Mouse (Mus musculus): ENCODE data around the gene Pax8. TPM values are rescaled to one million over a fixed set of nuclear protein-coding genes. Genes with fewer than 3 reads are reported as not detected.

Gene Pax8
- polyA plus RNA-seq, 1 experiment from 2014 or later, result 6.8 TPM

DNA sequence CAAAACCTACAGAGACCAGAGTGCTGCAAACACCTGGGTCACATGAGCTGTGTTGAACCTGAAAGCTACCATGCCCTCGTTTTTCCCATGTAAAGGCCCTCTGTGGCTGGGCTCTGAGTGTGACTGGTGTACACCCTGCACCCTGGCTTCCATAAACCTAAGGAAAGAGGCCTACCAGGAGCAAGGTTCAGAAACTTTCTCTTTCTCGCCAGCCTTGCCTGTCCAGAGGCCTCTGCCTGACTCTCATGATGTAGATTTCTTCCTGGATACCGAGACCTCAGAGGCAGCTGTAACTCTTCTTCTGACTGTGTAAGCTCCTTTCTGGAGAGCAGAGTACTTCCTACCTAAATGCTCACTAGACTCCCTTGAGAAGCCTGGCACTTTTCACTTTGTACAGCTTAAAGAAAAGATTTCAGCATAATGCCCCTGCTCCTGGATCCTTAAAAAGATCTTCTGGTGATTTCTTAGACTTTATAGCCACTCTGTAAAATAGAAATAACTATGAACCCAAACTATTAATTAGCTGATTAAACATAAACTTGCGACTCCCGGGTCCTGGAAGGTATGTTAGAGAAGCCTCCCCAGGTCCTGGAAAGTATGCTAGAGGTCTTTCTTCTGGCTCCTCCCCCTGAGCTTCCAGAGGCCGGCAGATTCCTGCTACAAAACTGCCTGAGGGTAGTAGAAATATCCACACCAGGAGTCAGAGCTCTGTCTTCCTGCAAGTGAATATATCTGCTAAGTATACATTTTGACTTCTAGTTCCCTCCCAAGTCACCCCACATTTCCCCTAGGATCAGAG lies 20.1 kb downstream of the Pax8 start:
- Histone ChIP-seq H3K9me3 (replicated peaks) (no peaks in the 10 kb centered on the region), H3K27ac (replicated peaks) (peak overlapping the region; percentile 49; the same call in 1 of the 2 replicates), H3K27me3 (ENCODE audit: low read depth, poor library complexity, severe bottlenecking) (no peaks in the 10 kb centered on the region), H3K4me1 (peaks cover 19% of the 10 kb centered on the region), H3K4me3 (no peak overlapping the region), H3K36me3 (no peaks in the 10 kb centered on the region)
- DNase-seq (ENCODE audit: low spot score), result no peak
- 44% methylated on average over 6 of the region's 6 CpGs for WGBS

DNA sequence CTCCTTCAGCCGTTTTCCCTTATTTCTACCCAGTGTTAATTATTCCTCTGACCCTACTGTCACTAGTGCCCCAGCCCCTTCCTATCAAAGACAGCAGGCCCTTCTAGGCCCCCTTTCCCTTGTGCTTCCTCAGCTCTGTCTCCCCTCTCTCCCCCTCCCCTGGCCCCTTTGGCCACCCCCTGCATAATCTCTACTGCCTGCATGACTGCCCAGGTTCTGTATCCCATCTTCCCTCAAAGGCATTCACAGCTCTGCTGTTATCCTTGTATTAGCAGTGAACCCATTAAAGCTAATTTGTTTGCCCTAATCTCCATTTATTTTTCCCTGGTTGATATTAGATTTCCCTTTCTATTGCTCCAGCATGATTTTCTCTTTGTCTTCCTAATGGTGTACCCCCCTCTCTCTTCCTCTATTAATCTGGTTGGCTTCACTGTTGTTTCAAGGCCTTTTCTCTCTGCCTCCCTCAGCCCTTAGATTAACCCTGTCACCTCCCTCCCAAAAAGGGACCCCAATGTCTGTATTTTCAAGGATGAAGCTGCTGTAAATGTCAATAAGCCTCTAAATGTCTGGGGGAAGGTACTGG lies 20.9 kb downstream of the Pax8 start:
- H3K27me3 ChIP-seq (ENCODE audit: low read depth, poor library complexity, severe bottlenecking), result no peaks in the 10 kb centered on the region
- H3K4me1 ChIP-seq, result peaks cover 19% of the 10 kb centered on the region
- DNase-seq (ENCODE audit: low spot score), result no peak
- H3K27ac ChIP-seq (replicated peaks), result peak overlapping the region; percentile 49; the same call in 1 of the 2 replicates
- H3K36me3 ChIP-seq, result no peaks in the 10 kb centered on the region
- no peak overlapping the region for H3K4me3 ChIP-seq
- WGBS, result 4% methylated on average over 1 of the region's 1 CpGs
- H3K9me3 ChIP-seq (replicated peaks), result no peaks in the 10 kb centered on the region

DNA sequence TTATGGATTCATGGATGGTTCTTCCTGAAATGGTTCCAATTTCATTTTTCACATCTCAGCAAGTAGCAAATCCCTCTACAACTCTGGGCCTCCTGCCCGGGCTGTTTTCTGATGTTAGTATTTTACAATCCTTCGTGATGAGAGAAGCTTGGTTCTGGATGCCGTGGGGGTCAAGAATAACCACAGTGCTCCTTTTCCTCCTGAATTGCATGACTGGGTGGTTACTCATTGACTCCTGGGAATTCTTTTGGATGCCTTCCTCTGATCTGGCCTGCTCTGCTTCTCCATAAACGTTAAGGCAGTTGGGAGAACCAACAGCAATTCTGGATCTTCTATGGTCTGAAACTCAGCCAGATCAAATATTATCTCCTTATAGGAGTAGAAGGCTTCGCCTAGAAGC lies 22.2 kb downstream of the Pax8 start:
- H3K9me3 ChIP-seq (replicated peaks), result no peaks in the 10 kb centered on the region
- no peak overlapping the region for H3K4me3 ChIP-seq
- no peak for DNase-seq (ENCODE audit: low spot score)
- no peak overlapping the region for H3K27ac ChIP-seq (replicated peaks)
- H3K4me1 ChIP-seq, result peaks cover 19% of the 10 kb centered on the region
- no peaks in the 10 kb centered on the region for H3K27me3 ChIP-seq (ENCODE audit: low read depth, poor library complexity, severe bottlenecking)
- no peaks in the 10 kb centered on the region for H3K36me3 ChIP-seq
- 91% methylated on average over 5 of the region's 5 CpGs for WGBS

DNA sequence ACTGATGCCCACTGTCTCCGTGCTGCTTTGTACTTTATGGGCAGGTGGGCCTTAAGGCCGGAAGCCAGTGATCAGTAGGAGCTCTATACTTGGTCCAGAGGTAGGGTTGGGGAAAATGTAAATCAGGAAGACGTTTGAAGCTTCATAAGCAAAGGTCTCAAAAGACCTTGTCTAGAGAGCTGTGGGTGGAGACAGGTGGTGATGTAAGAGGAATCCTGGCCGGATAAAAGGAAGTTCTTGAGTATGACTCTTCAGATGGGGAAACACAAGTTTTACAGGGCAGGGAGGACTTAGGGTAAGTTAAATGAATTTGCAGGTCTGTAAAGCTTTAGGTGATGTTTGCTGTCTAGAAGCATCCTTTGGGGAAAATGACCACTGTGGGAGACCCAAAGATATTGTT lies 26.3 kb downstream of the Pax8 start:
- Histone ChIP-seq H3K27ac (replicated peaks) (no peak overlapping the region), H3K36me3 (no peaks in the 10 kb centered on the region), H3K27me3 (ENCODE audit: low read depth, poor library complexity, severe bottlenecking) (peaks cover 2% of the 10 kb centered on the region; the same call in 1 of the 2 replicates), H3K9me3 (replicated peaks) (no peaks in the 10 kb centered on the region), H3K4me3 (no peak overlapping the region), H3K4me1 (peaks cover 4% of the 10 kb centered on the region)
- no peak for DNase-seq (ENCODE audit: low spot score)
- WGBS, result 81% methylated on average over 4 of the region's 4 CpGs

DNA sequence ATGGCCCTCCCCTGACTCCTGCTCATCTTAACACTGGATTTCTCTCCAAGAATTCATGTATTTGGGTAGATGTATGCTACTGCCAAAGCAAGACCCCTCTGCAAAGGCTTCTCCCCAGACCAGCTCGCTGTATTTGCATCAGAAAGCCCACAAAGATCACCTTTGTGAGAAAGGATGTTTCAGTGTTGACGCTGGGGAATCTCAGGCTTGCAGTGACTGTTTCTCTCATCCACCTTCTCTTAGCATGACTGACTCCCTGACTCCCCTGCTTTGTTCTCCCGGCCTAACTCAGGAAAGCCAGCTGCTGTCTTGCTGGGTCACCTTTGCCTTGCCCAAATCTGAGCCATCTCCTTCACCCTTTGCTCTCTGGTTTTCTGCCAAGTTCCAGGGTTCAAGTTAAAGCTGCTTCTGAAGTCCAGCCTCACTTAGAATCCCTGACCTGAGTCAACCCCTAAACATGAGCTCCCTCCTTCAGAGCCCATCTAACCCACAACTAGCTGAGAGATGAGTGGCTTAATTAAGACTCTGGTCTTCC lies 32.1 kb downstream of the Pax8 start:
- H3K4me1 ChIP-seq, result no peaks in the 10 kb centered on the region
- peaks cover 9% of the 10 kb centered on the region; the same call in 1 of the 2 replicates for H3K36me3 ChIP-seq
- H3K9me3 ChIP-seq (replicated peaks), result no peaks in the 10 kb centered on the region
- peaks cover 4% of the 10 kb centered on the region; the same call in 1 of the 2 replicates for H3K27me3 ChIP-seq (ENCODE audit: low read depth, poor library complexity, severe bottlenecking)
- DNase-seq (ENCODE audit: low spot score), result no peak
- H3K27ac ChIP-seq (replicated peaks), result no peak overlapping the region
- no peak overlapping the region for H3K4me3 ChIP-seq
- 38% methylated on average over 3 of the region's 3 CpGs for WGBS

DNA sequence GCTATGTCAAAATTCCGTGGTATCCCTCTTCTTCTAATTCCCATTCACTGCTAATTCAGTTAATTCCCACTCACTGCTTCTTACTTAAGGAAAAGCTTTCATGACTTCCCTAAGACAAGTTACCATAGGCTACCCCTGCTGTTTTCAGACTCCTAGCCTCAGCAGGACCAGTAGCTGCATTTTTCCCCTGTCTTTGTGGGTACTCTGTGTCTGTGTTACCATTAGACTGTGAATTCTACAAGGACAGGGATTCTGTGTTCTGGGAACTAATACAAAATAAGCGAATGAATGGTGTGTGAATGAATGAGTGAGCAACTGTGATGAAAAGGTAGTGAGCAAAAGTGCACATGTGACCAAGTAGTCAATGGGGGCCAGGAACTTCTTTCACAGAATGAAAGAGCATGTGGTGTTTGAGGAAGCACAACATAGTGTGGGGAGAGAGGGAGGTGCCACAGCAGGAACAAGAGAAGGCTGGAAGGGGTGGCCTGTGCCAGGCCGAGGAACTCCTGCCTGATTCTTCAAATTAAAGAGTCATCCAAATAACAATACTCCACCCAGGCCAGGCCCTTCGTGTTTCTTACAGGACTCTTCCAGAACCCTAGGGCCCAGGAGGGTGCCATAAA lies 33.0 kb downstream of the Pax8 start:
- H3K36me3 ChIP-seq, result peaks cover 9% of the 10 kb centered on the region; the same call in 1 of the 2 replicates
- no peak overlapping the region for H3K27ac ChIP-seq (replicated peaks)
- H3K9me3 ChIP-seq (replicated peaks), result no peaks in the 10 kb centered on the region
- WGBS, result 54% methylated on average over 4 of the region's 4 CpGs
- DNase-seq (ENCODE audit: low spot score), result no peak
- no peaks in the 10 kb centered on the region for H3K4me1 ChIP-seq
- no peak overlapping the region for H3K4me3 ChIP-seq
- H3K27me3 ChIP-seq (ENCODE audit: low read depth, poor library complexity, severe bottlenecking), result peaks cover 4% of the 10 kb centered on the region; the same call in 1 of the 2 replicates

DNA sequence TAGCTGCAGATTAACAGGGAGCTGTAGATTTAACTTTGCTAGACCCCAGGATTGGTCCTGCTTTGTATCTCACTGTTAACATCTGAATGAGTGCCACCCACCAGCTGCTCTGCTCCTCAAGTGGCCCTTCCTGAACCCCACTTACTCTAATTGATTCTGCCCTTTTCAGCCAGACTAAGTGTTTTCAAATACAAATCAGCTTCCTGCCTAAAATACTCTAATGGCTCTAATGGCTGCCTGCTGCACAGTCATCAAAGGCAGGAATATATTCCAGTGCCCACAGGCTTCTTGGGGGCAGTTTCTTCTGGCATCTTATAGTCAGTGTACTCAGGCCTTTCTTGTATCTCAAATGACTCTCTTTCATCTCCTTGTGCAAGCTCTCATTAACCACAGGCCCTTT lies 33.5 kb downstream of the Pax8 start:
- H3K27ac ChIP-seq (replicated peaks), result no peak overlapping the region
- H3K4me1 ChIP-seq, result no peaks in the 10 kb centered on the region
- peaks cover 4% of the 10 kb centered on the region; the same call in 1 of the 2 replicates for H3K27me3 ChIP-seq (ENCODE audit: low read depth, poor library complexity, severe bottlenecking)
- H3K9me3 ChIP-seq (replicated peaks), result no peaks in the 10 kb centered on the region
- no peak for DNase-seq (ENCODE audit: low spot score)
- H3K36me3 ChIP-seq, result peaks cover 9% of the 10 kb centered on the region; the same call in 1 of the 2 replicates
- no peak overlapping the region for H3K4me3 ChIP-seq

DNA sequence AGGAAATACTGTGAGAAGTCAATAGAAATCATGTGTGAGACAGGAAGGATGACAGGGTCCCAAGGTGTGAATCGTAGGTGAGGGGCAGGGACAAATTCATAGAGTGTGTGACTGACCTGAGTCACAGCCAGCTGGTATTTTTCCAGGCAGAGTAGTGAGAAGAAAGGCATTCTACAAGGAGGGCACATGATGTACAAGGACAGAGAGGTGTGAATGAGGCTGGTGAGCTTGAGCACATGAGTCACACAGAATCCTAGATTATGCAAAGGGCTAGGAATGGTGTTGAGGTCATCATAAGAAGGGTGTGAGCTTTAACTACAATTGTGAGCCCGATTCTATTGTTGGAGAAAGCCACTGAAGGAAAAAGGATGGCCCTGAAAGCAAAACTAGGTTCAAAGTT lies 35.3 kb downstream of the Pax8 start:
- no peaks in the 10 kb centered on the region for H3K4me1 ChIP-seq
- H3K9me3 ChIP-seq (replicated peaks), result no peaks in the 10 kb centered on the region
- H3K36me3 ChIP-seq, result peaks cover 9% of the 10 kb centered on the region; the same call in 1 of the 2 replicates
- H3K27ac ChIP-seq (replicated peaks), result no peak overlapping the region
- WGBS, result 88% methylated on average over 2 of the region's 2 CpGs
- no peak overlapping the region for H3K4me3 ChIP-seq
- no peak for DNase-seq (ENCODE audit: low spot score)
- H3K27me3 ChIP-seq (ENCODE audit: low read depth, poor library complexity, severe bottlenecking), result peaks cover 4% of the 10 kb centered on the region; the same call in 1 of the 2 replicates

DNA sequence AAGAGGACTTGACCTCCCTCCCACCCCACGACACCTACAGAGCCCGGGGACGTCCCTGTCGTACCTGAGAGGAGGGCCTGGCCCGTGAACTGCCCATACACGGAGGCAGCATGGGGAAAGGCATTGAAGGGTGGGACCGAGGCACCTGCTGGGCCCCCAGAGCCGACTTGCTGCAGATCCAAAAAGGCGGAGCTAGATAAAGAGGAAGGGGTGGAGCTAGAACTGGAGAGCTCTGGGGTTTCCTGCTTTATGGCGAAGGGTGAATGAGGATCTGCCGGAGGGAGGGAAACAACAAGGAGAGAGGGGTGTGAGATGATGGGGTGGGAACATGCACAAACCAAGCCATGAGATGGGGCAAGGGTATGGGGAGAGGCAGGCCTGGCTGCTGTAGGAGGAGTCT lies 39.7 kb downstream of the Pax8 start:
- 83% methylated on average over 11 of the region's 11 CpGs for WGBS
- Histone ChIP-seq H3K27ac (replicated peaks) (no peak overlapping the region), H3K36me3 (peaks cover under 1% of the 10 kb centered on the region; the same call in 1 of the 2 replicates), H3K4me1 (0 out of 2 replicates have a peak, but pooled peaks cover 3% of the 10 kb centered on the region), H3K4me3 (no peak overlapping the region), H3K9me3 (replicated peaks) (no peaks in the 10 kb centered on the region), H3K27me3 (ENCODE audit: low read depth, poor library complexity, severe bottlenecking) (0 out of 2 replicates have a peak, but pooled peaks cover under 1% of the 10 kb centered on the region)
- no peak for DNase-seq (ENCODE audit: low spot score)

DNA sequence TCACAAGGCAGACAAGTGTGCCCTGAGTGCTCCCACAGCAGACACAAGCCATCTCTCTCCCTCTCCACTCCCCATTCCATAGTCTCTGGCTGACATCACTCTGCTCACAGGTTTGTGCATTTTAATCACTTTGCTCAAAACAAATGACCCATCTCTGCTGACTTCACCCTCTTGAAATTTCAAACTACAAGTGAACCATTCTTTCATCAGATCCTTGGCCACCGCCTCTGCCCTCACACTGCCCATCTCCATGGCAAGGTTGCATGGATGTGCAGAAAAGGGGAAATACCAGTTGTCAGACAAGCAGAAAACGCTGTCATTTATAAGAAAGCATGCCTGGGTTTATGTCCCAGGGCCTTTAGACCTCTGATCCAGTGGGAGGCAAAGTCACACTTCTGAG lies 40.7 kb downstream of the Pax8 start:
- Histone ChIP-seq H3K36me3 (no peaks in the 10 kb centered on the region; the same call in 1 of the 2 replicates), H3K27ac (replicated peaks) (no peak overlapping the region), H3K4me3 (no peak overlapping the region), H3K4me1 (0 out of 2 replicates have a peak, but pooled peaks cover 3% of the 10 kb centered on the region), H3K27me3 (ENCODE audit: low read depth, poor library complexity, severe bottlenecking) (peaks cover 11% of the 10 kb centered on the region; the same call in 1 of the 2 replicates), H3K9me3 (replicated peaks) (no peaks in the 10 kb centered on the region)
- WGBS, result 85% methylated on average over 2 of the region's 2 CpGs
- DNase-seq (ENCODE audit: low spot score), result no peak

DNA sequence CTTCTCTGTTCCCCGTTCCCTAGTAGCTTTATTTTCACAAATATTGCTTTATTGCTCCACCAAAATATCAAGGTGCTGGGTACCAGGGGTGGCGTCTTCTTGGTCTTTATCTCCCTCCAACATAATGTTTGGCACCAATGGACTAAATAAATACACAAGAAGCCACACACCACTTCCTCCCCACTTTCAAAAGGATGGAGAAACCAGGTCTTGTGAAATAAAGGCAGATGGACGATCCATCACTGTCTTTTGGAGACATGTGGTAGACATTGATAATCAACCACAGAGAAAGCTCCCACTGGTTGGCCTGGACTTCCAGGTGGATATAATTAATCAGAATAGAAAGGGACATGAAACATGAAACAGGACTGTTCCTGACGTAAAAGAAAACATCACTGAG lies 45.6 kb downstream of the Pax8 start:
- Histone ChIP-seq H3K27me3 (ENCODE audit: low read depth, poor library complexity, severe bottlenecking) (peaks cover 28% of the 10 kb centered on the region), H3K27ac (replicated peaks) (no peak overlapping the region), H3K9me3 (replicated peaks) (no peaks in the 10 kb centered on the region), H3K4me3 (no peak overlapping the region), H3K36me3 (no peaks in the 10 kb centered on the region; the same call in 1 of the 2 replicates), H3K4me1 (peaks cover 17% of the 10 kb centered on the region)
- DNase-seq (ENCODE audit: low spot score), result no peak
- 89% methylated on average over 4 of the region's 4 CpGs for WGBS

DNA sequence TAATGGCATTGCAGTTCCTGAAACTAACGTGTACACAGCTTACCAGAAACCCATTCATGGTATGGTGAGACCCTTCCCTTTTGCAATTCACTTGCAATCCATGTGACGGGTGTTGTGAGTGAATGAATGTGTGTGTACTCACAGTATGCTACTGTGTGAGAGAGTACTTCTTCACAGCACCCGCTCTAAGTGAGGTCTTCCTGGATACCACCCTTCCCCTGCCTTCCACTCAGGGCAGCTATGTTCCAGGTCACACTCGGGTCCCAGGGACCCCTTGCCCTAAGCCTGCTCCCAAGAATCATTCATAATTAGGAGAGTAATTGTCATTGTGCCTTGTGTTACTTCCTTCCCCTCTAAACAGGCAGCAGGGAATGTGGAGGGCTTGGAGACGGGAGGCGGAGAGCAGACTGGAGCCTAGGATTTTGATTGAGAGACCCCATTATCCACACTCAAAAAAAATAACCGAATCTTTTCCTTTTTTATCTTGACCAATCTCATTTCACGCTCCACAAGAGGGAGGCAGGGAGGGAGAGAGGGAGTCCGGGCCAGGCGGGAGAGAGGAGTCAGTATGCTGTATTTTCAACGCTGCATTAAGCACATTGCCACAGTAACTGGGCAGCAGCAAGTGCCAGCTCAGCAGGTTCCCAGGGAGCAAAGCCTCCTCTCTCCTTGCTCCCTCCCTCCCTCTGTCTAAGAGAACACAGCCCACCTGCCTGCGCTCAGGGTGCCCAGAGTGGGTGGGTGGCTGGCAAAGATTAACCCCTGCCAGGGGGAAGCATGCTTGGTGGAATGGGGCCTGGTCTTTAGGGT lies 47.3 kb downstream of the Pax8 start:
- Histone ChIP-seq H3K36me3 (no peaks in the 10 kb centered on the region; the same call in 1 of the 2 replicates), H3K27ac (replicated peaks) (0 out of 2 replicates have a peak overlapping the region, but pooled peaks have one; percentile 55), H3K4me3 (no peak overlapping the region), H3K4me1 (peaks cover 17% of the 10 kb centered on the region), H3K9me3 (replicated peaks) (no peaks in the 10 kb centered on the region), H3K27me3 (ENCODE audit: low read depth, poor library complexity, severe bottlenecking) (peaks cover 28% of the 10 kb centered on the region)
- DNase-seq (ENCODE audit: low spot score), result peak; percentile 44
- 35% methylated on average over 12 of the region's 12 CpGs for WGBS
